Mouse (Mus musculus): ENCODE data around the gene Hddc3.
"Not testable (repeated sequence)": the region's sequence is repeated elsewhere in the genome, so short reads cannot be mapped to it uniquely, and the experiment has no call there.

Hddc3 gene

GRCm38 (mm10) chr7:80342858-80343257 lies at the start of gene Hddc3:
Hddc3 (plus strand) TSS chr7:80343104.
- peak; percentile 89 for DNase-seq (ENCODE audit: low read depth, low spot score)

GRCm38 (mm10) chr7:80294062-80294763 lies 48.7 kb upstream of the Hddc3 start, which contains the start of gene Prc1:
Prc1 (plus strand) TSS chr7:80294450.
- peak; percentile 92 for DNase-seq (ENCODE audit: low read depth, low spot score)

- no peak for DNase-seq (ENCODE audit: low read depth, low spot score)
Observed at GRCm38 (mm10) chr7:80294764-80295648, 47.9 kb upstream of the Hddc3 start.

- no peak for DNase-seq (ENCODE audit: low read depth, low spot score)
Observed at GRCm38 (mm10) chr7:80296462-80296861, 46.4 kb upstream of the Hddc3 start.

- no peak for DNase-seq (ENCODE audit: low read depth, low spot score)
Observed at GRCm38 (mm10) chr7:80297041-80297440, 45.9 kb upstream of the Hddc3 start.

- DNase-seq (ENCODE audit: low read depth, low spot score): no peak
Observed at GRCm38 (mm10) chr7:80298754-80299153, 44.1 kb upstream of the Hddc3 start.

GRCm38 (mm10) chr7:80299568-80299967 lies 43.3 kb upstream of the Hddc3 start:
- no peak for DNase-seq (ENCODE audit: low read depth, low spot score)

- no peak for DNase-seq (ENCODE audit: low read depth, low spot score)
Observed at GRCm38 (mm10) chr7:80301522-80301921, 41.4 kb upstream of the Hddc3 start.

- no peak for DNase-seq (ENCODE audit: low read depth, low spot score)
Observed at GRCm38 (mm10) chr7:80307766-80308165, 35.1 kb upstream of the Hddc3 start.

GRCm38 (mm10) chr7:80310771-80311170 lies 32.1 kb upstream of the Hddc3 start:
- DNase-seq (ENCODE audit: low read depth, low spot score): no peak

GRCm38 (mm10) chr7:80315733-80316132 lies 27.2 kb upstream of the Hddc3 start:
- no peak for DNase-seq (ENCODE audit: low read depth, low spot score)

- no peak for DNase-seq (ENCODE audit: low read depth, low spot score)
Observed at GRCm38 (mm10) chr7:80317439-80318115, 25.3 kb upstream of the Hddc3 start.

GRCm38 (mm10) chr7:80318670-80319069 lies 24.2 kb upstream of the Hddc3 start:
- DNase-seq (ENCODE audit: low read depth, low spot score): no peak

GRCm38 (mm10) chr7:80319846-80320496 lies 22.9 kb upstream of the Hddc3 start:
- DNase-seq (ENCODE audit: low read depth, low spot score): no peak

- no peak for DNase-seq (ENCODE audit: low read depth, low spot score)
Observed at GRCm38 (mm10) chr7:80323336-80323735, 19.6 kb upstream of the Hddc3 start.

- peak; percentile 95 for DNase-seq (ENCODE audit: low read depth, low spot score)
Observed at GRCm38 (mm10) chr7:80324043-80324815, 18.7 kb upstream of the Hddc3 start, which contains the start of gene Rccd1. Rccd1 (minus strand) TSS chr7:80324454.

GRCm38 (mm10) chr7:80324816-80325119 lies 18.1 kb upstream of the Hddc3 start:
- DNase-seq (ENCODE audit: low read depth, low spot score): not testable (repeated sequence)

- DNase-seq (ENCODE audit: low read depth, low spot score): no peak
Observed at GRCm38 (mm10) chr7:80325292-80325868, 17.5 kb upstream of the Hddc3 start.

- no peak for DNase-seq (ENCODE audit: low read depth, low spot score)
Observed at GRCm38 (mm10) chr7:80326076-80326475, 16.8 kb upstream of the Hddc3 start.

GRCm38 (mm10) chr7:80330278-80330677 lies 12.6 kb upstream of the Hddc3 start:
- no peak for DNase-seq (ENCODE audit: low read depth, low spot score)

- DNase-seq (ENCODE audit: low read depth, low spot score): no peak
Observed at GRCm38 (mm10) chr7:80331433-80331832, 11.5 kb upstream of the Hddc3 start.
